Mouse (Mus musculus): Measurements from ENCODE around the gene Gm20906. TPM values are rescaled to one million over a fixed set of nuclear protein-coding genes. Genes with fewer than 3 reads are reported as not detected.
"Not testable (repeated sequence)": the region's sequence is repeated elsewhere in the genome, so short reads cannot be mapped to it uniquely, and the experiment has no call there.

The Gm20906 gene
- polyA plus RNA-seq (2014; fragmentation: Nextera tagmentation; extraction: Ambion mirVana), result not detected in 2 replicates

DNA sequence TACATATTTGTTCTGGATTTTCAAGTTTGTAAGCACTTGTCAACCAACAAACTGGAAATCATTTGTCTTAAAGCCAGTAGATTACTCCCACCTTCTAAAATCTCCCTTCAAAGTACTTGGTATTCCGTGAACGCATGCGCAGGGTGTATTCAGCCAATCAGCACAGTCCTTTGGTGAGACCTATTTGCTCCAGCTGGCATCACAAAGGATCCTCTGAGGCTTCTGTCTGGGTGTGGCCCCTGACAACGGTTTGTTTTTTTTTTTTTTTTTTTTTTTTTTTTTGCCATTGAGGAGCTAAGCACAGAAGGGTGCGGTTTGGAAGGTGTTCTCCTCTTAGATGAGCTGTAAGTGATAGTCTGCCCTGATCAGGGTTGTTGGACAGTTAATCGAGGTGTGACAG is at the start of gene Gm20906:
Gene Gm20906 (plus strand): TSS at position 301 of the 400 bp plus-strand sequence.
- H3K27me3 ChIP-seq (ENCODE audit: control insufficient read depth, insufficient read depth, low read length); H3K36me3 ChIP-seq (ENCODE audit: control insufficient read depth, insufficient read depth, low read length); H3K4me2 ChIP-seq (ENCODE audit: low read length); H3K4me3 ChIP-seq (ENCODE audit: control insufficient read depth in 1 of 2, insufficient read depth in 1 of 2, low read depth in 1 of 2, low read length in 2 of 2); H3K4me1 ChIP-seq (ENCODE audit: control insufficient read depth in 2 of 2, insufficient read depth in 2 of 2, low read length in 2 of 2); H3K27ac ChIP-seq (replicated peaks in 1 of 2; ENCODE audit: control insufficient read depth in 1 of 2, insufficient read depth in 1 of 2, low read depth in 2 of 2, low read length in 2 of 2); H3K9me3 ChIP-seq (ENCODE audit: control insufficient read depth, low read length); ATAC-seq (ENCODE audit: insufficient number of reproducible peaks, insufficient read depth, low FRiP score, low read depth); H3K9ac ChIP-seq (ENCODE audit: low read length): not testable (repeated sequence)
- no CpG with 5 or more reads among the region's 6 CpGs for whole genome bisulfite sequencing

All from heart, embryonic 14.5 days (tissue).